Mouse (Mus musculus) megakaryocyte, embryonic 14.5 days (primary cell): ENCODE measurements around the gene Mak.

Experiments
- FLI1 ChIP-seq: IDR thresholded peaks from 2 replicates; pipeline ENCODE4 v1.6.1; 2012; ENCODE audit warnings: low read length, inconsistent platforms, mixed read lengths
- GATA1 ChIP-seq: IDR thresholded peaks from 3 replicates; pipeline ENCODE4 v1.6.1; 2012; ENCODE audit warnings: mixed read lengths, low read length, inconsistent platforms, borderline replicate concordance

GRCm38 (mm10) chr13:41008271-41008670 is 71.2 kb downstream of the Mak start:
- TF ChIP-seq GATA1 (no peak), FLI1 (no peak)
